Mouse (Mus musculus) regulatory T cell (primary cell): ENCODE data around the gene Fzd1.

Source experiments
- in situ Hi-C: fragments of 300-600 bp; cut with MboI, MseI; formaldehyde crosslinking; loops from one replicate; pipeline ENCODE4 v1.15.1; 2025; ENCODE audit warnings: high pct_unique_total_duplicates

Fzd1 gene

DNA sequence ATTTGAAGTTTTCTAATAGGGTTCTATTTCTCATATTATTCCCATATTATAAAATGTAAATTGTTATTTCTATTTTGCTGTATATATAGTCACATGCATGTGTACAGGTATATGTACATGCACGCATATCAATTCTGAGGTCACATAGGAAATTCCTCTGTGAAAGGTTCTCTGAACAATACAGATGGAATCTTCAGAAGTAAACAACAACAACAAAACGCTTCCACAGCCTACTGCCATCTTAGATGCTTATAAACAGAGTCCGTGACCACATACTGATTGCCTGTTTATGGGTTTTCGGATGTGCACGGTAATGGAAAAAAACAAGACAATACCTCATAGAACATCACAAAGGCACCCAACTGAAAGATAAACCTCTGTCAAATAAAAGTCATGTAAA lies 4.7 kb downstream of the Fzd1 start:
- in situ Hi-C loops = no loop called here

- in situ Hi-C loops = no loop called here
These were observed 15.1 kb downstream of the Fzd1 start for GRCm38 (mm10) chr5:4742722-4743121.

DNA sequence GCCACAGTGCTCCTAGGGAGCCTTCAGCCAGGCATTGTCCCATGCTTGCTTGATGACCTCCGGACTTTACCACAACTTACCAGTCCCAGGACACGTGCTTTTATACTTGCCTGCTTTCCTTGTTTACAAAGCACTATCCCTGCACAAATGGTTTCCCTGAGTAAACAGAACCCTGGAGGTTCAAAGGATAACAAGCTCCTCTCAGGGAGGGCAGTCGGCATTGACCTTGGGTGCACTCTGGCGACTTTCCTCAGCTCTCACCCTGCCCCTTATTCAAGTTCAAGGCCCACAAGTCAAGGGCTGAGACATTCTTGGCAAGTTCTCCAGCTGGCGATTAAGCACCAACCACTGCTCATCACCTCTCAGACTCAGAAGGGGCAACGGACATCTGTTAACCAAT lies 20.8 kb downstream of the Fzd1 start:
- in situ Hi-C loops = no loop called here

DNA sequence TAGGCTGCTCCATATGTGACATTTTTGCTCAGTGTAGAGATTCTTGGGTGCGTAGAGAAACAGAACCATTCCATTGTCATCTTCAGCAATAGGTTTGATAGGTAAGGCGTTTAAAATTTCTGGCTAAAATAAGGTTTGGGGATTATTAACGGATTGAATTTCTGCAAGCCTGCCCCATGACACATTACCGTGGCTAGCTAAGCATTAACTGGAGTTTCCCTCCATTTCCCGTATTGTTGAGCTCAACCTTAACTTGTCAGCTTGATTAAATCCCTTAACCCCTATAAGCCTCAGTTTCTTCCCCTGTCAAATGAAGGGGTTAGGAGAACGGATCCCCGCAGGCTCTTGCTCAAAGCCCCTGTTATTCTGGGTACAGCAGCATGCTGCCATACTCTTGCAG lies 22.4 kb downstream of the Fzd1 start:
- in situ Hi-C loops = no loop called here

DNA sequence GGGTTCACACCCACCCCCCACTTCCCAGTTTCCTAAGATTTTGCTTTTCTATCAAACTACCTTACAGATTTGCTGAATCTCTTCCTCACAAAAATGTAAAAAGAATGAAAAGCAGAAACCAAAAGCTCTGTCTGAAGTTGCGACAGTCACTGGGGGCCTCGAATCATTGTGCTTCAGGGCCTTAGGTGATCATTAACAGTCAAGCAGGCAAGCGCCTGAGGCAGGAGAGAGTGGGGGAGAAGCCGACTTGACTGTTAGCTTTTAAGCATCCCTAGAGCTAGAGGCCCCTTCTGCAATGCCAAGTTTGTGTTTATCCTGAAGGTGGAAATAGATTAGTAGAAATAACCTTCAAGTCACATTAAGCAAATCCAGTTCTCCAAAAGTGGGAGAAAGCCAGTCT lies 24.6 kb downstream of the Fzd1 start:
- in situ Hi-C loops = no loop called here

DNA sequence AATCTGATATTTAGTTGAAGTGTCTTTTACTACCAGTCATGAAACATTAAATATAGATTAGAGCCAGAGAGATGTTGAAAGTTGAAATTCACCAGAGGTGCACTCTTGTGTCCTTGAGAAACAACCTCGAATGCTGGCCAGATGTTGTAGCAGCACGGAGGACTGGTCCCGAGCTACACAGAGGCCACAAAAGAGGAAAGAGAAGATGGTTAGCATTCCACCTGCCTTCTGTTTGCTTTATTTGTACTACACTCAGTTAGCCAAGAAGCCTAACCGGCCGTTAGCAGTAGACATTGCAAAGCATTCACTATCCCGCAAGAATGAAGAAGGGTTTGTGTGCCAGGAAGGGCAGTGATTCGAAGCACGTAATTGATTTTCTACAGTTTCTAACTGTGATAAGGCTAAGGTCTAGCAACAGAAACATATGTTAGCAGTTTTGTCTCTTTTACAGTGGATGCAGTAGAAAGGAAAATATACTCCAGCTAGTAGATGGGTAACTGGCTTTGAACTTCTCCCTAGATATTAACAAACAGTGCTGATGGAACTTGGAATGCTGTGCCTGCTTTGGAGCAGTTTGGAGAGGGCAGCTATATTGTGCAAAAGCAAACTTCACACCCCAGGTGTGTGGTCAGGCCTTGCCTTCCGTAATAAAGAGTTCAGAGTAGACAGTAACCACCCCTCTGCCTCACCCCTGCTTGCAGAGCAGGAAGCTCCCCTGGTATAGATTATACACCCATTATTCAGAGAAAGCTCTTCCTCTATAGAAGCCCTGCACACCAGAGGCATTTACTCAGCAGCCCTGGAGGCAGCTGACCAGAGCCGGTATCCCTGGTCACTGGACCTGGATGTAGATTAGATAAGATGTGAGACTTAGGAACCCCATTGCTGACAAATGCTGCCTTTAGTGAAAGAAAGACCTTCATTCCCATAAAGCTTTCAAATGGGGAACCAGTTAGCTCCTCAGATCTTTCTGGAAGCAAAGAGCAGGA lies 25.3 kb downstream of the Fzd1 start:
- in situ Hi-C loops = no loop called here

DNA sequence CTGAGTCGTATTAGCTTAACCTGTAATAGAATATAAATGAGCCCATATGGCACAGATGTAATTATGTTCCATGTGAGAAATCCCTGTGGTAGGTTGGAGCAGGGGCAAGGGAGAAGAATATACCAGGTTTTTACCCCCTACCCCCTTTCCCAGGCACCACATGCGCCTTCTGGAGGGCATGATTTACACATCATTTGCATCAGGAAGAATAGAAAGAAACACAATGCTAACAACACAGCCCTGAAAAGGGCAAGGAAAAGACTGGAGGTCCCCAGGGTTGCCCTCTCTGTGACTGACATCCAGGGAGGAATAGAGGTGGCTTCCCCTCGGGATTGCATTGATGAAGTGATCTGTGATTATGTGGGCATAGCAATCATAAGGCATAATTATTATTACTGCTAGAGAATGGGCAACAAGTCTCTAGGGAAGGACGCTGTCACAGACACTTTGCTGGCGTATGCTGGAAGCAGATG lies 26.1 kb downstream of the Fzd1 start:
- in situ Hi-C loops = no loop called here

GRCm38 (mm10) chr5:4731064-4731463 lies 26.8 kb downstream of the Fzd1 start:
- in situ Hi-C loops = no loop called here
